Mouse (Mus musculus) embryo, embryonic 10 days (tissue): ENCODE data around the gene Eif2d.
"Not testable (repeated sequence)": the region's sequence is repeated elsewhere in the genome, so short reads cannot be mapped to it uniquely, and the experiment has no call there.

Experiments
- DNase-seq: peaks from one replicate; pipeline ENCODE4 v3.0.0-alpha.2; 2015; ENCODE audit warnings: low spot score

The Eif2d gene

DNA sequence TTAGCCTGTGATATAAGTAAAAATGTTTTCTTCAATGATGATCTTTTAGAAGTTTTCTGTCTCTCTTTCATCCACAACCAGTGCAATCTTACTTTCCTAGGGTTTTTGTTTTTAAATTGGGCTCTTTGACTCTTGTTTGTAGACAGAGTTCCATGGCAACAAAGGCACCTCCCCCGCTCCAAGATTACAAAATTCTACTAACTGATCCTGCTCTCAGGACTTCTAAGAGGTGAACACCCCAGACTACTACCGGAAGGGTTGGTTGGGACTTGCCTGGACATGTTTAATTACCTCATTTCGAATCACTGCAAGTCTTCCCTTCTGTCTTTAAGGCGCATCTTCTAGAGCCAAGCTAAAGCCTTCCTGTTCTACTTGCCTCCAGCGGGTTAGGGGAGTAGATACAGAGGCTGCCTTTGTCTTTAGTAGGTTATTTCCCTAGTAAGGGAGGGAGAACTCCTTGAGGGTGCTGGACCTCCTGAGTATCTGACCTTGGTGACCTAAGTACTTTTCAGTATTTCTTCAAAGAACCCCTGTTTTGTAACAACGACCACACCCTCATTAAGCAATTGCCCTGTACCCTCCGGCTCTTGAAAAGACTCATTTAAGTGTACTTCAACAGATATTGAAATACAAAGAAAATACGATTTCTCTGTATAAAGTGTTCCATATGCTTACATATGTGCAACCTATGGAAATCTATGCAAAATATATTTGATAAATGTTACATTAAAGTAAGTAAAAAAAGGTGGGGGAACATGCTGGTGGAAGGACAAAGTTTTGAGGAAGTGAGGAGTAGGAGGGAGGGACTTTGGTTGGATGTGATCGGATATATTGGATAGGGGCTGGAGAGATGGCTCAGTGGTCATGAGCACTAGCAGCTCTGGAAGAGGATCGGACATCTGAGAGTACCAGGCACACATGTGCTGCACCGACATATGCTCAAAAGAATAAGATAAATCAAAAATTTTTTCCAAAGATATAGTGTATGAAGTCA, 13.6 kb upstream of the Eif2d start:
- DNase-seq = peak; percentile 23

DNA sequence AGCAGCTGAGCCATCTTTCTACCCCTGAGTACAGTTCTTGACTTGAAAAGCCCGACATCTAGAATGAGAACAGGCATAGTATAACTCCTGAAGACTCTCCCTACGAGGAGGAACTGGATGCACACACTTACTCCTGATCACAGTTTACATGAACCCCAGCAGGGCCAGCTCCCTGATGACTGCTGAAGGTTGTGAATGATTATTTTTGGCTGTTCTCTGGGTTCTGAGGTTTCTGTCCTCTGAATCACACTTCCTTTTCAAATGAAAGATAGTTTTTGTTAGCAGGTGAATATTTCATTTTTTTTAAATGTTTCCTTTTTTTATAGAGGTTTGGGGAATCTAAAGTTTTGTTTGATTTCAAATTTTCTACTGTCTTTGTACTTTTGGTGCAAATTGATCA, 11.5 kb upstream of the Eif2d start:
- no peak for DNase-seq

DNA sequence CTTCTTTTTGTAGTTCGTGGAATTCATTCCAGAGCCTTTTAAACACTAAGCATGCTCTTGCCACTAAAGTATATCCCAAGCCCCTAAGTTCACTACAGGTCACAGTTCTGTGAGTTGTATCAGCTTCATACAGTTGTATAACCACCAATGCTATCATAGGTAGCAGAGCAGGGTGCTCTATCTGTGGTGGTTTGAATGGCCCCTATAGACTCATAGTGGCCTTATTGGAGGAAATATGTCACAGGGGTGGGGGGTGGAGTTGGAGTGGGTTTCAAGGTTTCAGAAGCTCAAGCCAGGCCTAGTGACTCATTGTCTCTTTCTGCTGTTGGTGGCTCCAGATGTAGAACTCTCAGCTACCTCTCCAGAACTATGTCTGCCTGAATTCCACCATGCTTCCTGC, 10.5 kb upstream of the Eif2d start:
- no peak for DNase-seq

DNA sequence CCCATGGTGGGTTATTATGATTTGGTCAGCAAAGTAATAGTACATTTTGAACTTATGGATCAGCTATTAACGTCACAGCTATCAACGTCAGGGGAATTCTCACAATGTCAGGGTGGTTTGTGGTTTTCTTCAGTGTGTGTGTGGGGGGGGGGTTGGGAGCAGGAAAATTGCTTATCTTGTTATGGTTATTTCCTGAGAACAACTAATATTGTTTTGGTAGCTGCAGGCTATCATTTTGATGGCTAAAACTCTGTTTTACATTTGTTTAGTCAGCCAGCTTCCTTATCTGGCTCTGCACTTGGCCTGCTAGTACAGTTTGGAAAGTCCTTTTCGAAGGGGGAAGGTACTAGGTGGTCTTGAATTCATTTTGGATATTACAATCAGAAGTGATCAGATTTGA, 7.8 kb upstream of the Eif2d start:
- not testable (repeated sequence) for DNase-seq

DNA sequence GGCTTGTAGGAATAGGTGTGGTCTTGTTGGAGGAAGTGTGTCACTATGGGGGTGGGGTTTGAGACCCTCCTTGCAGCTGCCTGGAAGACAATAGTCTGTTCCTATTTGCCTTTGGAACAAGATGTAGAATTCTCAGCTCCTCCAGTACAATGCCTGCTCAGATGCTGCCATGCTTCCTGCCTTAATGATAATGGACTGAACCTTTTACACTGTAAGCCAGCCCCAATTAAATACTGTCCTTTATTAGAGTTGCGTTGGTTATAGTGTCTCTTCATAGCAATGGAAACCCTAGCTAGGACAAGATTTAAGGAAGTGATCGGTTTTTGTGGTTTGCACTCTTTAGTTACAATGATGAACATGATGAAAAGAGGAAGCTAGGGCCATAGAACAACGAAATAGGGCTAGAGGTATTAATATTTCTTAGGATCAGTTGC, 6.8 kb upstream of the Eif2d start:
- DNase-seq = no peak

DNA sequence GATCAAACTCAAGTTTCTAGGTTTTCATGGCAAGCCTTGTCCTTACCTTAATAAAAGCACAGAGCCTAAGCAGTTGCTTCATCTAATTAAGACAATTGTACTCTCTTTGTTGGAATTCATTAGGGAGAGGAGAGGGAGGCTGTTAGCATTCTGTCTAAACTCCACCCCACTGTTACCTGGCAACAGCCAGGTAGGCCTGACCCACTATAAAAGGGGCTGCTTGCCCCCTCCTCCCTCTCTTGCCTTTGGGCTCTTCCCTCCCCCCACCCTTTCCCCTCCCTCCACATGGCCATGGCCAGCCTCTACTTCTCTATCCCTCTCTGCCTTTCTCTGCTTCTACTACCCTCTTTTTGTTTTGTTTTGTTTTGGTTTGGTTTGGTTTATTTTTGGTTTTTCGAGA, 3.5 kb upstream of the Eif2d start:
- no peak for DNase-seq

DNA sequence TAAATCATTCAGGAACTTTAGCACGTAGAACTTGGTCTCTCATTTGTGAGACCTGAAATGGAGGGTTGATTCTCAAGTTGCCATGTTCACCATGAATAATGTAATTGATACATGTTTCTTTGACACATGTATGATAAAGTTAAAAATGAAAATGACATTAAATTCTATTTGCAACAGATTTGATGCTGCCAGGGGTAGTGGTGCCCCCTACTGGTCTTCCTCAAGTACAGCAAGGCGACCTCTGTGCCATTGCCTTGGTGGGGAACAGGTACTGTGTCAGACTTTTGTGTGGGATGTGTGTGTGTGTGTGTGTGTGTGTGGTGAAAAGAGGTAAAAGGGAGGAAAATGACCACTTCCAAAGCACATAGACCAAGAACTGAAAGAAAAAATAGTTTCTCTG, 2.5 kb downstream of the Eif2d start:
- DNase-seq = peak; percentile 60

DNA sequence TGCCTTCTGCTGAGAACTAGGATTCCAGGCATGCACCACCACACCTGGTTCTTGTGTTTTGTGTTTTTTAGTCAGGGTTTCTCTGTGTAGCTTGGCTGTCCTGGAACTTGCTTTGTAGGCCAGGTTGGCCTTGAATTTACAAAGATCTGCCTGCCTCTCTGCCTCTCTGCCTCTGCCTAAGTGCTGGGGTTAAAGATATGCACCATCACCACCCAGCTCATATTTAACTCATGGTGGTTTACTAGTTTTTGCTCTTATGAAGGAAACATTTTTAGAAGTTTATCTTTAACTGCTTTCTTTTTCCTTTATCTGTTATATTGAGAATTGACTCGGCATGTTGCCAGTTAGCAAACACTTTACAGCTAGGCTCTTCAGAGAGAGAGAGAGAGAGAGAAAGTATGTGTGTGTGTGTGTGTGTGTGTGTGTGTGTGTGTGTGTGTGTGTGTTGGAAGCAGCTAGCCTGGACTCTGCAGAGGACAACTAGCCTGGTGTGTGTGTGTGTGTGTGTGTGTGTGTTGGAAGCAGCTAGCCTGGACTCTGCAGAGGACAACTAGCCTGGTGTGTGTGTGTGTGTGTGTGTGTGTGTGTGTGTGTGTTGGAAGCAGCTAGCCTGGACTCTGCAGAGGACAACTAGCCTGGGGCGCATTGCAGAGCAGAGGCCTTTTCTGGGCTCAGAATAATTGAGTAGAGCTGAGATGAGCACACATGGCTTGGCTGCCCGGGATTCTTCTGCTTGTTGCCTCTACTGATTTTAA, 6.8 kb downstream of the Eif2d start:
- not testable (repeated sequence) for DNase-seq

DNA sequence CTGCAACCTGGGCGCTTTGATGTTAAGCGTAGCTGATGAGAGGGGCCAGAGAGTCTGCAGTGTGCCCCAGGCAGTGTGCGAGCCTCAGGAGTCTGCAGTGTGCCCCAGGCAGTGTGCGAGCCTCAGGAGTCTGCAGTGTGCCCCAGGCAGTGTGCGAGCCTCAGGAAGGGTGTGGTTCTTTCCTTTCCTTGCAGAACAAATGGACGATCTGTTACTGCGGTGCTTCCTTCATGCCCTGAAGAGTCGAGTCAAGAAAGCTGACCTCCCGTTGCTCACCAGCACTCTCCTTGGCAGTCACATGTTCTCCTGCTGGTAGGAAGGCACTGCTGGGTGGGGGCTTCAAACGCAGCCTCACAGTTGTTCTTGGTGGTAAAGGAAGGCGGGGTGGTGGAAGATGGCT, 8.1 kb downstream of the Eif2d start:
- DNase-seq = no peak

DNA sequence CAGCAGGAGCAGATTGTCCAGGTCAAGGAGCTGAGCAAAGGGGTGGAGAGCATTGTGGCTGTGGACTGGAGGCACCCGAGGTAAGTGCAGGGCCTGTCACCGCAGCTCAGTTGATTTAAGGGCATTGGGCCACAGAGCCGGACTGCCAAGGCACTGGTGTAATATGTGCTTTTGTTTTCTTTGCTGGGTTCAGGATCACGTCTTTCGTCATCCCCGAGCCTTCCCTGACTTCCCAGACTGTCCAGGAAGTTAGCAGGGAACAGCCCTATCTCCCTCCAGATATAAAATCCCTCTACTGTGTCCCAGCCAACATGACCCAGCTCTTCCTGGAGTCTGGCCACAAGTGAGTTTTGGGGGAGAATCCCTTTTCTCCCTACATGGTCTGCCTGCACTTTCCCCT, 11.4 kb downstream of the Eif2d start:
- no peak for DNase-seq

DNA sequence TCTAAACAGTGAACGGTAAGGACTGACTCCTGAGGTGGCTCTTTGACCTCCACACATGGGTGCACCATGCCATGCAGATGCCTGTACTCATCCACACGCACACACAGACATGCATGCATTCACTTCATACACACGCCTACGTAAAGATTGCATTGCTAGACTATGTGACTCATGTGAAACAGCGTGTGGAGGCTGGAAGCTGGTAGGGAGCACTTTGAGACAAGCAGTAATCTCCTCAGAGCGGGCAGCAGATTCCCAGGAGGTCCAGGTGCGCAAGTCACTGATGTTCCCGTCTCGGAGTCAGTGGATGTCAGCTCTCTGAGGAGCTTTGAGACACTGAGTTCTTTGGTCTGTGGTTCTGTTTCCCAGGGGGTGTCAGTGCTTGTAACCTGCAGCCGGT, 14.6 kb downstream of the Eif2d start:
- no peak for DNase-seq

DNA sequence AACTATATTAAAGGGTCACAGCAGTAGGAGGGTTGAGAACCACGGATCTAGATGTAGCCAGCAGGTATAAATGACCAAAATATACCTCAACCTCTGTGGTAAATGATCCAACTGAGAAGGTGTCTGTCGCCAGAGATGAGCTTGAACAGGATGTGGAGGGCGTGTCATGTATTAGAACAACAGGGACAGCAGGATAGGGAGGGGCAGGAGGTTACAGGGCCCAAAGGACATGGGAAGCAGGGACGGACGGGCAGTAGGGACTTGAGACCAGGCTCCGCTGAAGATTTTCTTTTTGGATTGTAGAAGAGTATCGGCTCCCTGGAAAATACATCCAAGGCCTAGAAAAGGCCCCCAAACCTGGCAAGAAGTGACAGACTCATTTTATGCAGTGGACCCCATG, 20.0 kb downstream of the Eif2d start:
- no peak for DNase-seq

DNA sequence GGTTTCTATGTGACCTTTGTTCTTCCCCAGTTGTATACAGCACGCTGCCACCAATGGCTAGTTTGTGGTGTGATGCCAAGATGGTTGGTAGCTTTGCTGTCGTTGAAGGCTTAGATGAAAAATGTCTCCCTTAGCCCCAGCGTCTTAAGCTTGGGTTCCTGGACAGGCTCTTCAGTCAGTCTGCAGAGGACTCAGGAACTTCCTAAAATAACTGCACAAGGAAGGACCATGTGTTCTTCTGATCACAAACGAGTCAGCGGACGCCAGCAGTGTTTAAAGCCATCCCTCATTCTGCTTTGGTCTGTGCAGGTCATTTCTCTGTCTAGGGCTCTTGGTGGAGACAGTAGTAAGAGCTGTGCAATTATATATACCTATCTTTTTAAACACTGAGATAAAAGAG, 20.8 kb downstream of the Eif2d start:
- DNase-seq = no peak

DNA sequence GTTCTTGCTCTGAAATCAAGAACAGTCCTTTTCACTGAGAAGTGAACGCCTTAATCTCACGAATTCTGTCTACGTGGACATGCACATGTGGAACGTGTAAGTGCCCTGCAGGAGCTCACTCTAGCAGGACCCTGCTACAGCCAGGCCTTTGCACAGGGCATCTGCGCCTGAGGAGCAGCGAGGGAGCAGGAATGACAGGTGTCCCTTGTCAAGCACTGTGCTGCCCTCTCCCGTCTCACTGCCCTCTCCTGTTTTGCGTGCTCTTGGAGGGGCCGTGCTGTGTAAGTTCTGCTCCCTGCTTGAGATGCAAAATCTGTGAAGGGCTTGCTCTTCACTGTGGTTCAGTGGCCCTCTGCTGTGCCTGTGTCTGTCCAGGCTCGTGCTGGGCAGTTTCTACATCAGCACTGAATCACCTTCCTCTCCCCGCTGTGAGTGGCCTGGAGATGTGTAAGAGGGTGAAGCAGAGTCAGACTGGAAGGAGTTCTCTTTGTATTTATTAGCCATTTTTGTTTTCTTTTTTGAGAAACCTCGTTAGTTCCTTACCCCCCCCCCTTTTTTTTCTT, 21.4 kb downstream of the Eif2d start:
- DNase-seq = no peak

DNA sequence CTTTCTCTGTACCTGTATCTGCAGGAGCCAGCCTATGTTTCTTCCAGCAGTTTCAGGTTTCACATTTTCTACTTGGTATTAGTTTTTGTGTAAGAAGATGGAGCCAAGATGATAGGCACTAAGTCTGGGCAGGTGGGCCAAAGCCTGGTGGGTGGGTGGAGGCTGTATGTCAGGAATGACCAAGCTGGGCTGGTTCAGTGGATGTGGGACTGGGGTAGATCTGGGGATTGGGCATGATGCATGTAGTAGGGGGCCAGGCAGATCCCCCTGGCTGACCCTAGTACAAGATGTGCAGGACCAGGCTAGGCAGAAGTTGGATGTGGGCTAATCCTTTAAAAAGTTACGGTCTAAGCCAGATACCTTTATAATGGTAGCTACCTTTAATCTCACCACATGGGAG, 22.2 kb downstream of the Eif2d start:
- no peak for DNase-seq

DNA sequence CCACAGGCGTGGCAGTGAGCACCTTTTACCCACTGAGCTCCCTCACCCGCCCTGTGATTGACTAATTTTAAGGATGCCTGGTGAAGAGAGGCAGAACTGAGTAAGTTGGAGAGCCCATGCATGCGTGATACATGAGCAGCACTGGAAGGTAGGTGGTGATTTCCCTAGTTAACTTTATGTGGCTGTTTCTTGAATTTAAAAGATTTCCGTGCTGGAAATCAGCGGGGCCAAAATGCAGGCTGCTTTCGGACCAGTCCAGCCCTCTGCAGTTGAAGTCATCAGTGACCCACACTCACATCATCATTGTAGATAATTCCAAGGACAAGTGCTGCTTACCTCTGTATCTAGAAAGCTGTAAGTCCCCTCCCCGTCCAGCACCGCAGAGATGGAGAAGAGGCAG, 22.8 kb downstream of the Eif2d start:
- no peak for DNase-seq

DNA sequence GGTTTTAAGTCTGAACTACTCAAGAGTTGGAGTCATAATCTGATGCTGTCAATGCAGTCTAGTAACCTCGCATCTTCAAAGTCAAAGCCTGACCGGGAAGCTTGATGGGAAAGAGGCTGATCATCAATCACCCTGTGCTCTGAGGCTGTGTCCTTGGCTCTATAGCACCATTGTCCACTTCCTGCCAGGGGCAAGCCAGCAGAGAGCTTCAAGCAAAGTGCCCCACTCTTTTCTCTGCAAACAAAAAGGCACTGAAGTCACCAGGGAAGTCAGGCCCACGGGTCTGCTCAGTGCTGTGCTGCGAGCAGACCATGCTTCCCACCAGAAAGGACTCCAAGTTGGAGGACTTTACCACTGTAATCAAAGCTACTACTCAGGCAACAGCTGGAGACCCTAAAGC, 24.3 kb downstream of the Eif2d start:
- DNase-seq = no peak

DNA sequence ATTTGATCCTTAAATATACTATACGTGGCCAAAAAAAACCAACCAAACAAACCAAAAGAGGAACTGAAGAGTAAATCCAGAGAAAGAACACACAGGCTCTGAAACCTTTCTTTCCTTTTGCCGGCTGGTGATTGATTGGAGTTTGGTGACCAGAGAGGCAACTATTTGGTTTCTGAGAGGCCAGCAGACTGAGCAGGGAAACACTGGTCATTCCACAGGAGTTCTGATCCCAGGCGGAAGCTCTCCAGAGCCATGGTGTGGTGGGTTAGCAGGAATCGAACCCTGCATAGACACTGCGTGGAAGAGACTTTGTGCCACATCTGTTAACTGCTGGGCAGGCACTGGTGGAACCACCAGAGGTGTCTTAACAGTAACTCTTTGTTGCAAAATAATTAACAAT, 25.1 kb downstream of the Eif2d start:
- no peak for DNase-seq

DNA sequence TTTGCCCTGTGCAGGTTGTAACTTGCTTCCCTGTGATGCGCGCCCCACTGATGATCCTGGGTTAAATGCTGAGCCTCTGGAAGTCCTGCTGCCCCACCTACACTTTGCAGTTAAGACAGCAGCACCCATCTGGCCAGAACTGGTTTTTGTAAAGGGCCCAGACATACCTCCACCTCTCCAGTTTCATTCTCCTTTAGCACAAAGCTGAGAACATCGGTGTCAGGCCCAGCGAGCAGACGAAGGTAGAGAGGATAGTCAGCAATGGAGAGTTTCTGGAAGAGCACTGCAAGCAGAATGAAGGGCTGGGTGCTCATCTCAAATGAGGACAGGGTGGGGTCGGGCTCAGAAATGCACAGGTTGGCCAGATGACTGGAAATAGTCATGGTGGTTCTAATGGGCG, 27.4 kb downstream of the Eif2d start:
- no peak for DNase-seq

DNA sequence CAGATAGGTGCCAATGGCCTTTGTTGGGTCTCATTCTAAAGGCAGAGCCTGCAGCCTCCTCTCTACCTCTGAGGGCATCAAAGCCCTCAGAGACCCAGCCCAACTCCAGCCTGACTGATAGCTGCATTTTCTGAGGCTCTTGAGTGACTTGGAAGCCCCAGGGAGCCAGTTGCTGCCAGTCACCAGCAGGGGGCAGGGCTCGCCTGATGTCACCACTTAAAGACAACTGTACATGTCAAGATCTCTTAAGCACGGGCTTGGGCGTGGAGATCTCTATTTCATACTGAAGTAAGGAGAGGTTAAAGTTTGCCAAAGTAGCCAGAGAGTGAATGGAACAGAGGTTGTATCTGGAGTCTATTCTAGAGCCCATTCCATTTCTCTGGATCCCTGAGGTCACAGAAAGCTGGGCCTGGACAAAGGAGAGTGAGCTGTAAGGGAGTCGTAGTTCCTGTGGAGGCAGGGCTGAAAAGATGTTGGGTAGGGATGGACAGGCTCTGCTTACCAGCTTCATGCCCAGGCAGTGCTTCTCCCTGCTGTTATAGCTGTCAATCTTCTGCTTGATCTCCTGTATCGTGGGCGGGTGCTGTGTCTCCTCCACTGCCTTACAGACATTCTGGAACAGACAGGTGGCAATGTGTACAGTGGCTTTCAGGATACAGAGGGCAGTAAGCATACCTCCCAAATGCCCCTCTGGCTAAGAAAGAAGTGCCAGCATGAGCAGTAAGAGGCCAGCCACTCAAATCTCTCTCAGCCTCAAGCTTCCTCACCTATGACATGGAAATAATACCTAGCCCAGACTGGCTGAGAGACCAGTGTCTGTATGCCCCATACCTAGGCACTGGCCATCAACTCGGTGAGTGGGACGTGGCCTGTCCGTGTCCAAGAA, 28.9 kb downstream of the Eif2d start:
- peak; percentile 84 for DNase-seq

DNA sequence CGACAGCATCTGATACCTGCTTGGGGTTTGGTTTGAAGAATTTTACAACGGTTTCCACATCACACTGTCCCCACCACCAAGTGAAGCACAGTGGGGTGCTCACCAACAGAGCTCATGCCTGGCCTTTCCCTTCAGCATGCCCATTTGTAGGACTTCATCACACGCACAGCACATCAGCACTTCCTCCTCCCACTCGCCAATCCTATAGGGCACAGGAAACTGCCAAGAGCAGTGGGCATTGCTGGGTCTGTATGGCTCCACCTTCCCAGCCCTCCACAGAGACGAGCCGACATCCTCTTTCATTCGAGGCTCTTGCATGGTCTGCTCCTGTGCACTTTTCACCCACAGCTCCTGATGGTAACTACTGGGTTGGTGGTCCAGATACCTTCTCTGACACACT, 30.2 kb downstream of the Eif2d start:
- no peak for DNase-seq
